Mouse (Mus musculus) brain, embryonic 14.5 days (tissue): ENCODE results near the gene Ddost.

Source experiments
- CTCF ChIP-seq: fragments of 200-500 bp; IDR thresholded peaks from 2 replicates; pipeline ENCODE4 v1.5.1; 2012; ENCODE audit warnings: inconsistent platforms, mild to moderate bottlenecking, moderate library complexity, borderline replicate concordance; ENCODE audit not compliant: insufficient read depth, insufficient read length; ENCODE audit errors: extremely low read depth
- POLR2A ChIP-seq: fragments of 200-500 bp; IDR thresholded peaks from 2 replicates; pipeline ENCODE4 v1.6.1; 2012; ENCODE audit warnings: mild to moderate bottlenecking, inconsistent platforms, borderline replicate concordance; ENCODE audit not compliant: poor library complexity, insufficient read depth, insufficient read length, severe bottlenecking; ENCODE audit errors: extremely low read depth

GRCm38 (mm10) chr4:138343341-138343837, 38.9 kb downstream of the Ddost start:
- TF ChIP-seq CTCF (no peak), POLR2A (no peak)
